Mouse (Mus musculus): ENCODE measurements around the gene Ttll4. TPM values are rescaled to one million over a fixed set of nuclear protein-coding genes. Genes with fewer than 3 reads are reported as not detected.
A peak's percentile ranks its signal among the peaks of the same experiment; 100 is the strongest.

The Ttll4 gene
- total RNA-seq (2021), result 10 to 100 TPM; 13.8 to 14.7 TPM
- long read RNA-seq, experiment 1, full-length matches to known transcripts, result 1 of 3 reads
- long read RNA-seq, experiment 1, partial matches to known transcripts, result 0 of 3 reads
- long read RNA-seq, experiment 1, other reads (novel, unspliced or antisense), result 2 of 3 reads
- long read RNA-seq, experiment 2, partial matches to known transcripts, result 0 of 3 reads
- long read RNA-seq, experiment 2, other reads (novel, unspliced or antisense), result 3 of 3 reads

DNA sequence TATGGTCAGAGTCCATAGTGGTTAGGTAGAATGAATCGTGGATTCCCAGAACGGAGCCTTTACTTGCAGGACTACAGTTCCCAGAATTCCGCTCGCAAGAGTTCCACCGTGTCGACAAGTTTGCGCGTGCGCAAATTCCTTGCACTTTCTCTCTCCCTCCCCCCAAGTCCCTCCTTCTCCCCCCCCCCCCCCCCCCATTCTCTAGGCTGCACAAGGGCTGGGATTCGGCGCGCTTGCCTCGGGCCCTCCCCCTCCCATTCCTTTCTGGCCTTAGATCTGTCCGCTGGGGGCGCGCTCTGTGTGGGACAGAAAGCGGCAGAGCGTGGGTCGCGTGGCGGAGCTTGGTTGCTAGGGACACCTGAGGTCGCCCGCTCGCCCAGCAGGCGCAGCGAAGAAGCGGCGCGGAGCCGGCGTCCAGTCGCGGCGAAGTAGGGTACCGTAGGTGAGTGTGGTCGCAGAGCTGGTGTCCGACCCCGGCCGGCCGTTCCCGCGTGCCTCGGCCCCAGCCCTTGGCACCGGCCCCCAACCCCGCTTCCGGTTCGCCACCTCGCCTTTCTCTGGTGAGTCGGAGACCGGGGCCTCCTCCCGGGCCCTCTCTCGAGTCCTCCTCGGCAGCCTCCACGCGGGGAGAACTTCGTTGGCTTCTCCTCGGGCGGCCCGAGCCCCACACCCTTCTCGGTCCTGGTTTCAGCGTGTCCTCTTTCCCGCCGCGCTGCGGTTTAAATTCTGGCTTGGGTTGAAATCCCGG, at the start of gene Ttll4:
Ttll4 (plus strand) TSS at position 298 of the 748 bp plus-strand sequence.
- intact Hi-C loops (cut with DNase I), result no loop called here
- peak; percentile 95 for DNase-seq

DNA sequence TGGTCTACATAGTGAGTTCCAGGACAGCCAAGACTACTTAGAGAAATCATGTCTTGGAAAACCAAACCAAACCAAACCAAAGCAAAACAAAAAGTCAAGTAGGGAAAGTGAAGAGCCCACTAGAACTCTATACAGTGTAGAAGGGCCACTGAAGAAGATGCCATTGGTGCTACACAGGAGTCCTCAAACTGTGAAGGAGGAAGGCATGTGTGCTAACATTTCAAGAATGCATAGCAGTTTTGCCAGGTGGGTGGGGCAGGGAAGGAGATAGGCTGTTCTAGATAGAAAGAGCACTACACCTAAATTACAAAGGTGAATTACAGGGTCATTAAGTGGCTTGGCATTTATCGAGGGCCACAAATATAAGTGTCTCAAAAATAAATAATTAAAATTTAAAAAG, 37.4 kb upstream of the Ttll4 start:
- intact Hi-C loops (cut with DNase I), result no loop called here
- DNase-seq, result no peak

DNA sequence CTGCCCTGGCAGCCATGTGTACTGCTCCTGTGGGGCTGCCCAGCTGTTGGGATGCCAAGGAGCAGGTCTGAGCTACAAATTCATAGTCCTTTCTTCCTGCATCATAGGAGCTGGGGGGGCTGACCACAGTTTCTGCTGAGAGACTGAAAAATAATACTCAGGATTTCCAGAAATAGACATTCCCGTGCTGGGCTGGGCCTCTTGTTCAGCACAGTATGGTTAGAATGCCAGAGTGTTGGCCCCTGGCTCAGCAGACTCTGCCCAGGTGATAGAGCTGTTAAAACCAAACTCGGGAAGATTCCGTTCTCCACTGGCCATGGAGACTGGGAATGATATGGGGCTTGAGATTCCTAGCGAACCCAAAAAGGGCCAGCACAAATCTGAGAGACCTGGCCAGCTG, 35.5 kb upstream of the Ttll4 start:
- intact Hi-C loops (cut with DNase I), result no loop called here
- no peak for DNase-seq

DNA sequence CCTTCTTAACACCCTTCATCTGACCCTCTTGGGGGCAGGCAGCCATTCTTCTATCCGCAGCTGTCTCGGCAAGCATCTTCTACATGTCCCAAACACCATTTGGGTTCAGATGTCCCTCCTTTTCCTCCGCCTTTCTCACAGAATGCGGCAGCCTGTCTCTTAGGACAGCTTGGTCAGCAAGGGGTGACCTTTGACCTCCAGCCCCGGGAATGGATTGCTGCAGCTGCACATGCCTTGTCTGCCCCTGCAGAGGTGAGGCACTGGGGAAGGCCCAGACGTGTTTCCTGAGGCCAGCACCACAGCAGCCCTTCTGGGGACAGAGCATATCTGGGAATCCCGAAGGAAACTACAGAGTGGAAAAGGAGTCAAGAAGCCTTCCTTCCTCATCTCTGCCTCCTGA, 33.5 kb upstream of the Ttll4 start:
- intact Hi-C loops (cut with DNase I), result no loop called here
- no peak for DNase-seq

DNA sequence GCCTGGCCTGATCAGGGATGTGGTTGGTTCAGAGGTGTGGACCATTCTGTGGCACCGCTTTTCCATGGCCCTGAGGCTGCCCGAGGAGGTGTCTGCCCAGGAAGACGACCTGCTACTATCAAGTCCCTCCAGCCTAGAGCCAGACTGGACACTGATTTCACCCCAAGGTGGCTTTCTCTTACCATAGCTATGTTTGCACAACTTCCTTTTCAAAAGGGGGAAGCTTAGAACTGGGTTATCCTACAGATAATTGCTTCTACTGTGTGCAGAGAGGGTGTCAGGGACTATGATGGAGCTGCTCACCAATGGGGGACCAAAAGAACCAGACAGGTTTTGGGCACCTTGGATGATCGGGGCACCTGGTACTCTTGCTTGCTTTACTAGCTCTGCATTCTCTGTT, 28.8 kb upstream of the Ttll4 start:
- intact Hi-C loops (cut with DNase I), result no loop called here
- no peak for DNase-seq

DNA sequence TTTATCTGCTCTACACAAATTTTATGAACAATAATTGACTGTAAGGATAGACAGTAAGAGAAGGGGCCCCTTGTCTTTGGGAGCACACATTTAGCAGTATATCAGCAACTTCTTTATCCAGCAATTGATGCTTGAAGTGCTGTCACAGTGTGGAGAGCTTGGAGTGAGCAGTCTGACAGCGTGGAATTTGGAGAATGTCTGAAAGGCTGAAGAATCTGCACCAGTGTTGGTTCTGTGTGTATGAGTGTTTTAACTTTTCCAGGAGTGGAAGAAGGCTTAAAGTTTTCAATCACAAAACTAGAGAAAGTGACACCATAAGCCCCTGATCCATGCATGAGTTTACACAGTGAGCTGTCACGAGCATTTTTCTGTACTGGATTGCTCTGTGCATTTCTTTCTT, 18.0 kb upstream of the Ttll4 start:
- DNase-seq, result no peak
- intact Hi-C loops (cut with DNase I), result loop anchor here (10.0 kb wide), 1 partner anchor 121 kb away; no protein-coding TSS in a partner anchor

DNA sequence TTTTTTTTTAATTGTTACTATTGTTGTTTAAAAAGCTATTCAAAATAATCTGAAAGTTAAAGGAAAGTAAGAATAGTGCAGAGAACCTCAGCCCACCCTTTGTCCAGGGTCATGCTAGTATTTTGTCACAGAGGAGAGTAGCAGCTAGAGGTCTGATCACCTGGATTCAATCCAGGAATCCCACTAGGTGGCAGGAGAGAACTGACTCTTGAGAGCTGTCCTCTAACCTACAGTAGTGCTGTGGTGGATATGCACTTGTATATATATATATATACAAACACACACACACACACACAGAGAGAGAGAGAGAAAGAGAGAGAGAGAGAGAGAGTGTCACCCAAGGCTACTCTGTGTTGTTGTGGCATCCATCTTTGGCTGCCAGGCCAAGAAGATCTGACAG, 17.6 kb upstream of the Ttll4 start:
- peak in 1 of 2 experiments; percentile 16 for DNase-seq
- intact Hi-C loops (cut with DNase I), result loop anchor here (10.0 kb wide), 1 partner anchor 121 kb away; no protein-coding TSS in a partner anchor

DNA sequence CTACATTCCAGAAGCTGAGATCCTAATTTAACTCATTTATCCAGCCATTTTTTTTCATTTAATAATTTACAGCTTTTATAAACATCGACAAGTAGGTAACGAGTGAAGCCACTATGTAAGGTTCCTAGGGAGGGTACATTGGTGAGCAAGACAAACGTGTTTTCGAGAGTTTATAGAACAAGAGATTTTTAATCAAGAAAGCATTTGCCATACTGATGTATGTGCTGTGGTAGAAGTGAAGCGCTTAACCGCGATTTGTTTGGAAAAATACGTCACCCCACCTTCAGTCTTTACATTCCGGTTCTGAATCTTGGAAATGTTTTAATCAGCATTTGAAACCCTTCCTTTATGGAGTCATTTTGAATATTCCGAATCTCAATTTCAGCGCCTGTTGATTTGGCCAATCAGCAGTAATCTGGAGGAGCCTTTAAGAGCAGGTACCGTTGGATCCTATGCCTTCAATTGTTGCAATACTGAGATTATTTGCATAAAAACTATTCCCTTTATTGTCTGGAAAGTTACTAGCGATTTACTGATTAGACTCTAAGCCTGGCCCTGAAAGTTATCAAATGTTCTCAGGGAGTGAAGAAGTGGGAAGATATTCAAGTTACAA, 814 bp downstream of the Ttll4 start:
- intact Hi-C loops (cut with DNase I), result no loop called here
- DNase-seq, result no peak

DNA sequence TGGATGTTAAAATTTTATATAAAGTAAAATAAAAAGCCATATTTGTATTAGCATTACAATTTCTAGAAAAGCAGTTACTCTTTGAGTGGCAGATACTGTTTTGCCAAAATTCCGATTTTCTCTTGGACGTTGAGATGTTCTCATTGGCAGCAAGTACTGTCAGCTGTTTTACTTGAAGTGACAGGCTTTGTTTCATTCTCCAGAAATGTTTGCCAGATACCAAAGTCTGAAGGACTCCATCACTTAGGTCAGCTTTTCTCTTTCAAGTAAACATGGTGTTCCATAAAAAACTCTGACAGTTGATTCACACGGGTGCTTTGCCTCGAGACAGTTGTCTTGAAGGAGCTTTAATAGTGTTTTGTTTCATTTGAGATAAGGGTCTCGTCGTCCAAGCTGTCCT, 3.6 kb downstream of the Ttll4 start:
- intact Hi-C loops (cut with DNase I), result no loop called here
- peak in 1 of 2 experiments; percentile 18 for DNase-seq

DNA sequence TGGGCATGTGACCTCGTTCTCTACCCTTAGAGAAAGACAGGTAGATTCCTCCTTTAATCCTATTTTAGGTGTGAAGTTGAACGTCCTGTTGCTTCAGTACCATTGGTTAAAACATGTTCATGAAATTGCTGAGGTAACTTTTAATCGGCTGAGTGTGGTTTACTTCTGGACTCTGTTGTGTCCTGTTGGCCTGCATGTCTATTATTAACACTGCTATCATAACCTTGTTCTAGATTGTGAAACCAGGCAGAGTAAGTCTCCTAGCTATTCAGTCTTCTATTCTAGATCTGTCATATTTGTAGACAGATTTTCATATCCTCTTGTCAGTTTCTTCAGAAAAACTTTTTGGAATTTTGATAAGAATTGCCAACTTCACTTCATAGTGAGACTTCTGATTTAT, 6.8 kb downstream of the Ttll4 start:
- intact Hi-C loops (cut with DNase I), result no loop called here
- no peak for DNase-seq

DNA sequence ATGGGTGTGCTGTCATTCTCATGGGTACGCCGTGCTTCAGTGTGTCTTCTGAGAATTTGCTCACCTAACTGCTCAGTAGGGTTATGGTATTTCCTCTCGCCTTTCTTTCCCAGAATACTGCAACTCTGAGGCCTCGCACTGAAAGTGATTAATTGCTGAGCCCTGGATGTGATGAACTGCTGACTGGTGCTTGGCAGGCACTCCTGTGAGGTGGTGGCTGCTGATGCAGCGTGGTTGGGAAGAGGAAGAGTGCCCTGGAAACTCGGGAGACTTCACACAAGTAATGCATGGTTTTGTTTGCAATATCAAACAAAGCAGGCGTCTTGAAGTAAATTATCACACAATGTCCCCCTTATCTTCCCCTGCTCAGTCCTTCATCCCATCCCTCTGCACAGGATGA, 11.2 kb downstream of the Ttll4 start:
- intact Hi-C loops (cut with DNase I), result no loop called here
- DNase-seq, result peak in 1 of 2 experiments; percentile 16

DNA sequence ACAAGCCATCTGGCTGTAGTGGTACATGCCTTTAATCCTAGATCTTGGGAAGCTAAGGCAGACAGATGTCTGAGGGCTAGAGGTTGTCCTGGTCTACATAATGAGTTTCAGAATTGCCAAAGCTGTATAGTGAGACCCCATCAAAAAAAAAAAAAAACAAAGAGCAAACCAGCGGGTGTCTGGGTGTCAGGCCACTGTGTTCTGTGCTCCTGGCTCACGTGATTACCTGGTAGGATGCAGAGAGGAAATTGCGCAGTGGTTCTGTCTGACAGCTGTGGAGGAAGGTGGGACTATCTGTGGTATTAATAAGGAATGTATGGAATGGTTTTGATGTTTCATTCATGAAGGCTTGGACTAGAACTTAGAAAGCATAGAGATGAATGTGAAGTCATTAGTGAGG, 15.3 kb downstream of the Ttll4 start:
- intact Hi-C loops (cut with DNase I), result no loop called here
- DNase-seq, result no peak

DNA sequence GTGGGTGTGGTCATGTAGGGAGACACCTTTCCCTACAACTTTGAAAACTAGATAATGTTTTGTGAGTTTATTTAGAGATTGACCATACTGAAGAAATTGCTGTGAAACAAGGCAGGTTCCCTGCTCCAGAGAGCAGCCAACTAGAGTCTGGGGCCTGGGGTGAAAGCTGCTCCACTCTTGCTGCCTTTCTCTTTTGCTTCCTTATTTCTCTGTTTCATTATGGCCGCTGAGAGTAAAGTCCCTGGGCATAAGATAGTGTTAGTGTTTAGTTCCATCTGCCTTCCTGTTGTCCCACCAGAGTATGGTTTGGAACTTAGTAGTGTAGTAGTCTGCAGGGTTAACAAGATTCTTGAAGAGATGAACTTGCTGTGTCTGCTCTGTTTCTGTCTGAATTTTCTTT, 16.3 kb downstream of the Ttll4 start:
- DNase-seq, result no peak
- intact Hi-C loops (cut with DNase I), result no loop called here

DNA sequence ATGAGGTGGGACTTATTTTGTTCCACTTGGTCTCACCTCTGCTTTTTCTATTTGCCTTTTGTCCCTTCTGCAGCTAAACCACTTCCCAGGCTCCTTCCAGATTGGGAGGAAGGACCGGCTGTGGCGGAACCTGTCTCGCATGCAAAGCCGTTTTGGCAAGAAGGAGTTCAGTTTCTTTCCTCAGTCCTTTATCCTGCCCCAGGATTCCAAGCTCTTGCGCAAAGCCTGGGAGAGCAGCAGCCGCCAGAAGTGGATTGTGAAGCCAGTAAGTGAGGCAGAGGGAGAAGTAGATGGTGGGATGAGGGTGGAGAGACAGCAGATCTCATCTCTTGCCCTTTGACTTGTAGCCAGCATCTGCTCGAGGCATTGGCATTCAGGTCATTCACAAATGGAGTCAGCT, 25.6 kb downstream of the Ttll4 start:
- intact Hi-C loops (cut with DNase I), result no loop called here

DNA sequence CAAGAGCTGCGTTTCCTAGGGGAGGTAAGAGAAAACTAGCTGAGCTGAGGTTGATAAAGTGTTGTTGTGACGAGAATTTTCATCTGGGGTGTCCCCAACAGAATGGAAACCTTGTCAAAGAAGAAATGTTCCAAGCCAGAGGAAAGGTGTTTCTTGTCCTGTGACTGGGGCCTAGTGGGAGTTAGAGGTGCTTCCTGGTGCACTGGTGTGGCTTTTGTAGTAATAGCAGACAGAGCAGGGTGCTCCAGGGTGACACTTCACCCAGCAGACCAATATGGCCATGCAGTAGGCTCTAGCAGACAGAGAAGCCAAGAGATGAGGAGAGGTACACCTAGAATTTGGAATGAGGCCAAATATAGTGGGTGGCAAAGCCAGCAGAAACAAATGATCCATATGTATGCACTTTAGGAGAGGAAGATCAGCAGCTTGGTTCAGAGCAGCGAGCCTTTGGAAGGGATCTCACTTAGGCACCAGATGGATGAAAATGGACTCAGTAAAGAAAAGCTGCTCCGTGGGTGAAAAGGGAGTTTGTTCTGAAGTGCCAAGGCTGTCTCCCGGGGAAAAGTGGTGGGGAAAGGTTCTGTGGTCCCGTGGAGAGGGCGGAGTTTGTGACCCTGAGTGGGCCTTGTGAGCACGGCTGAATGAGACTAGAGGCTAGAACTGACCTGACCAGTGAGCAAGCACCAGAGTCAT, 32.5 kb downstream of the Ttll4 start:
- intact Hi-C loops (cut with DNase I), result no loop called here

More for the DNA sequence above, 25.6 kb downstream of the Ttll4 start:
- DNase-seq, result no peak

DNA sequence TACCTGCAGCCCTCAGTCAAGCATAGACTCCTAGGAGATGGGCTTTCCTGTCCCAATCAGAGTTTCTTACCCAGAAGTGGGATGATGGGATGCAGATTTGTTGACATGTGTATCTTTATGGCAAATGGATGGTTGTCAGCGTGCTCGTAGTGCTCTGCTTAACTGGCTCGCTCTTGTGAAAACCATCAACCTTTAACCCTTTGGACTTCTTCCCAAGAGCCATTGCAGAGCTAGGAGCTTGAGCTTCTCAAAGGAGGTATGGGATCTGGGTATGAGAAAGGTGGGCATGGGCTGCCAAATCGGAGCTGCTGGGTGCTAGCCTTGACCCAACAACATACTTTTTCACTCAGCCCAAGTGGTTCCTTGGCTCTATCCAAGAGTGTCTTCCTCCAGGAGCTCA, 34.3 kb downstream of the Ttll4 start:
- intact Hi-C loops (cut with DNase I), result no loop called here
- no peak for DNase-seq

More for the DNA sequence above, 32.5 kb downstream of the Ttll4 start:
- DNase-seq, result no peak

DNA sequence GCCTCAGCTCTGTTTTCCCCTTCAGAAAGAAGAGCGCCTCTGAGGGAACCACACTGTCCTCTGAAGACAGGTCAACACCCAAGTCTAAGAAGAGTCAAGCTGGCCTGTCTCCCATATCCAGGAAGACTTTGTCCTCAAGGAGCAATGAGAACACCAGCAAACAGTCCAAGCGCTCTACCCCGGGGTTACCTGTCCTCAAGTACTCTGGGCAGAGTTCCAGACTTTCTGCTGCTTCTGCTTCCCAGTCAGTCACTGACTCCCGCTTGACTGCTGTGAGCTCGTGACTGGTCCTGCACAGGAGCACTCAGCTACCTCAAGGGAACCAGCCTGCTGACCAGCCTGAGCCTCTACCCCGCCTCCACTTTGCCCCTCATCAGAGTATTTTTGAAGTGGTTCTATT, 35.9 kb downstream of the Ttll4 start:
- intact Hi-C loops (cut with DNase I), result no loop called here
- no peak for DNase-seq

DNA sequence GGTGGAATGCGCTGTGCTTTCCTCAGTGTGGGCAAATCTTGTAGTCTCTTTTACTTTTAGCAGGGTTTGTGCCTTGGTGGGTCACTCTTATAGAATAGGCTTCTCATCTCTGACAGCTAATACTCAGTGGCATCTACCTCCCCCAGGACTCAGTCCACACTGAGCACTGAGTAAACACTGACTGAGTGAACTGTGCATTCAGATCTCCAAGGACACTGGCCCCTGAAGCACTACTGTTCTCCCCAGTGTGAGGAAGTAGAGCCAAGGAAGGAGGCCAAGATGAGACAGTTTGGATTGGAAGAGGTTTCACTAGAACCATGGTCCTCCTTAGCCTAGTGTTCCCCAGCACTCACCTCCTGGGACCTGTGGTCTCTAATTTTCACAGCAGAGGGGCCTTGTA, 36.8 kb downstream of the Ttll4 start:
- intact Hi-C loops (cut with DNase I), result no loop called here
- no peak for DNase-seq

DNA sequence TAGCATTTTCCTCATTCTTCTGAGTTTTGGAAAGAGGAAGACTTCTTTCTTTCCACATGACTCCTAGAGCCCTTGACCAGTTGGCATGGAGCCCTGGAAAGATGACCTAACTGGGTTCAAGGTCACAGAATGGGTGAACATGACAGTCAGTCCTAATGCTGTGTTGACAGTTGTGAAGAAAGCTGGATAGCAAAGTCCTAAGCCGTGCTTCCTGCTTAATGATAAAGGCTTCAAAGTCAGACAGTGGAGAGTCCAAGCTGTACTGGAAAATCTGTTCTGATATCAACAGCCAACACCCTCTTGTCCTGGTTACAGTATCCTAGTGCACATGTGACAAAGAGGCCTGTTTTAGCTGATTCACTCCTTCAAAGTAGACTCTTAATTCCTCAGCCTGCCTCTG, 37.2 kb downstream of the Ttll4 start:
- DNase-seq, result peak in 1 of 2 experiments; percentile 57
- intact Hi-C loops (cut with DNase I), result no loop called here

DNA sequence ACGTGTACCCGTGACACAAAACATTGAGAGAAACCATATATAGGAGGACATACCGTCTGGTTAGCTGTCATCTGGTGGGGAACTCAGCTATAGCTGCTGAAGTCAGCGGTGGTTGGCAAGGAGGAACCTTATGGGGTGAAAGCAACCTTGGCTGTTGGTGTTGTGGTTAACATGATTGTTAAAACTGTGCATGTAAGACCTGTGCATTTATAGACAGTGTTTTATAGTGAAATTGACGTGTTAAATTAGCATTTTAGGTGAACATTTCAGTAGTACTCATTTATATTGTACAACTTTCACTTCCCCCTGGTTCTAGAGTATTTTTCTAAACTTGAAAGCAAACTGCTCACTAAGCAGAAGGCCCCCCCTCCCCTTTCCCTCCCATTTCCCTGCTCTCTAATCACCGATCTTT, 40.6 kb downstream of the Ttll4 start:
- intact Hi-C loops (cut with DNase I), result no loop called here
- no peak for DNase-seq

DNA sequence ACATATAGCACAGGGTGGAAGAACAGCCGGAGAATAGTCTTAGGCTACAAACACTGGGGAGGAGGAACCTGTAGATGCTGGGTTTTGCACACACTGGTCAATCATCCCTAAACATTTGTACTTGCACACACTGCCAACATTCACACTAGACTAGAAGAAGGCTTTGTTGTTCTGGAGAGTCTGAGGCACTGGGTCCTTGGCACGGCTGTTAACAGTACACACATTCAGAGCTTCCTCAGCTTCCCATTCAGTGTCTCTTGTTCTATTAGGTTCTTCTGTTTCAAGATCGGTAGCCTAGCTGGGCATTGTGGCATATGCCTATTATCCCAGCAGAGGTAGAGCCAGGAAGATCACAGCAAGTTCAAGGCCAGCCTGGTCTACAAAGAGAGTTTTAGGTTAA, 42.6 kb downstream of the Ttll4 start:
- DNase-seq, result no peak
- intact Hi-C loops (cut with DNase I), result no loop called here
